Mouse (Mus musculus) limb, embryonic 14.5 days (tissue): ENCODE measurements around the gene Tbxas1. TPM values are rescaled to one million over a fixed set of nuclear protein-coding genes. Genes with fewer than 3 reads are reported as not detected.

Experiments
- ATAC-seq: fragments of 200-750 bp; cut with Nextera tagmentation; 2 replicates; pipeline ENCODE4 v1.8.0; 2017; ENCODE audit warnings: low read depth, moderate number of reproducible peaks, moderate TSS enrichment; ENCODE audit not compliant: low FRiP score
- DNase-seq: peaks from one replicate; pipeline ENCODE4 v3.0.0-alpha.2; 2015; ENCODE audit warnings: low spot score
- H3K27ac ChIP-seq: fragments of 300-500 bp; sonication (generic); replicated peaks from 2 replicates; pipeline ENCODE4 v1.5.1; 2014; ENCODE audit warnings: low read depth, mild to moderate bottlenecking, low read length, moderate library complexity, mixed read lengths
- H3K27me3 ChIP-seq: fragments of 300-500 bp; sonication (generic); 2 replicates; pipeline ENCODE4 v1.6.1; 2014; ENCODE audit warnings: low read length, mixed read lengths; ENCODE audit not compliant: control insufficient read depth, insufficient read depth
- H3K36me3 ChIP-seq: fragments of 300-500 bp; sonication (generic); 2 replicates; pipeline ENCODE4 v1.6.1; 2014; ENCODE audit warnings: mild to moderate bottlenecking, low read length, moderate library complexity, mixed read lengths; ENCODE audit not compliant: control insufficient read depth, insufficient read depth
- H3K4me1 ChIP-seq: fragments of 300-500 bp; sonication (generic); 2 replicates; pipeline ENCODE4 v1.6.1; 2014; ENCODE audit warnings: antibody characterized with exemption, low read length, mixed read lengths; ENCODE audit not compliant: control insufficient read depth, insufficient read depth
- H3K4me2 ChIP-seq: fragments of 300-500 bp; sonication (generic); replicated peaks from 2 replicates; pipeline ENCODE4 v1.6.1; 2014; ENCODE audit warnings: low read depth, mild to moderate bottlenecking, low read length, moderate library complexity; ENCODE audit not compliant: severe bottlenecking
- H3K4me3 ChIP-seq: fragments of 300-500 bp; sonication (generic); replicated peaks from 2 replicates; pipeline ENCODE4 v1.5.1; 2014; ENCODE audit warnings: low read length
- H3K9ac ChIP-seq: fragments of 300-500 bp; sonication (generic); 2 replicates; pipeline ENCODE4 v1.6.1; 2014; ENCODE audit warnings: mild to moderate bottlenecking, low read depth, low read length, moderate library complexity; ENCODE audit not compliant: severe bottlenecking
- H3K9me3 ChIP-seq: fragments of 300-500 bp; sonication (generic); 2 replicates; pipeline ENCODE4 v1.6.1; 2016; ENCODE audit warnings: low read length; ENCODE audit not compliant: control insufficient read depth
- POLR2A ChIP-seq: fragments of 200-500 bp; IDR thresholded peaks from 2 replicates; pipeline ENCODE4 v1.8.0; 2012; ENCODE audit warnings: inconsistent platforms, mild to moderate bottlenecking, moderate library complexity, borderline replicate concordance; ENCODE audit not compliant: insufficient read depth, insufficient read length; ENCODE audit errors: extremely low read depth
- WGBS: fragments of 180-500 bp; shearing (Covaris S2); extraction: QIAGEN DNeasy Blood & Tissue Kit; methylation state at CpG from one replicate; pipeline ENCODE4 v1.1.7; 2014; 5-methylcytosine and 5-hydroxymethylcytosine counted together
- polyA plus RNA-seq, 2 experiments: library from polyadenylated mRNA; depleted of rRNA in 1 of 2; stranded (reverse) in 1 of 2; unstranded in 1 of 2; fragments of >200 nt; fragmentation: Nextera tagmentation in 1 of 2; extraction: Ambion mirVana in 1 of 2; gene quantifications; 2 replicates each; pipeline versions ENCODE4 v1.2.1 to v1.2.3; 2012 to 2014

Gene Tbxas1
- polyA plus RNA-seq, 2 experiments, result 1.8 to 2.6 TPM

- Histone ChIP-seq H3K27ac (no peak overlapping the region), H3K4me3 (no peak overlapping the region), H3K27me3 (no peaks in the 10 kb centered on the region), H3K9ac (no peak overlapping the region), H3K4me2 (no peak overlapping the region), H3K4me1 (no peaks in the 10 kb centered on the region), H3K36me3 (no peaks in the 10 kb centered on the region), H3K9me3 (no peaks in the 10 kb centered on the region)
- no peak for TF ChIP-seq POLR2A
- WGBS, result 84% methylated on average over 4 of the region's 4 CpGs
- DNase-seq (no peak), ATAC-seq (no peak)
Measured at GRCm38 (mm10) chr6:38901152-38901551, 25.9 kb downstream of the Tbxas1 start.

DNA sequence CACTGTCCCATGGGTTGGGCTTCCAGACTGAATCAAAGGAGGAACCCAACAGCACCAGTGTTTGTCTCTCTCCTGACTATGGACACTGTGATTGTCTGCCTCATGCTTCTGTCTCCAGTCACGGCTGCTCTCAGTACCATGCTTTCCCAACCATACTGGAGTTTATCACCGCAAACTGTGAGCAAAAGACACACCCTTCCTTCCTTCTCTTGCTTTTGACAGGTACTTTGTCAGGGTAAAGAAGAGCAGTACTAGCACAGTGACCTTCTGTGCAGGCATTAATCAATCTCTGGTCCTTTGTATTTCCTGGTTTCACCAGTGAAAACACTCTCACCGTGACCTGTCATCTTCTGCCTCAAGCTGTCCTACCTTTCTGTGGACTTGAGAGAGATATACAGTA, 26.4 kb downstream of the Tbxas1 start:
- Histone ChIP-seq H3K27me3 (no peaks in the 10 kb centered on the region), H3K9ac (no peak overlapping the region), H3K36me3 (no peaks in the 10 kb centered on the region), H3K27ac (no peak overlapping the region), H3K4me3 (no peak overlapping the region), H3K9me3 (no peaks in the 10 kb centered on the region), H3K4me2 (no peak overlapping the region), H3K4me1 (no peaks in the 10 kb centered on the region)
- no peak for TF ChIP-seq POLR2A
- no peak for DNase-seq
- 82% methylated on average over 3 of the region's 3 CpGs for WGBS
- no peak for ATAC-seq

DNA sequence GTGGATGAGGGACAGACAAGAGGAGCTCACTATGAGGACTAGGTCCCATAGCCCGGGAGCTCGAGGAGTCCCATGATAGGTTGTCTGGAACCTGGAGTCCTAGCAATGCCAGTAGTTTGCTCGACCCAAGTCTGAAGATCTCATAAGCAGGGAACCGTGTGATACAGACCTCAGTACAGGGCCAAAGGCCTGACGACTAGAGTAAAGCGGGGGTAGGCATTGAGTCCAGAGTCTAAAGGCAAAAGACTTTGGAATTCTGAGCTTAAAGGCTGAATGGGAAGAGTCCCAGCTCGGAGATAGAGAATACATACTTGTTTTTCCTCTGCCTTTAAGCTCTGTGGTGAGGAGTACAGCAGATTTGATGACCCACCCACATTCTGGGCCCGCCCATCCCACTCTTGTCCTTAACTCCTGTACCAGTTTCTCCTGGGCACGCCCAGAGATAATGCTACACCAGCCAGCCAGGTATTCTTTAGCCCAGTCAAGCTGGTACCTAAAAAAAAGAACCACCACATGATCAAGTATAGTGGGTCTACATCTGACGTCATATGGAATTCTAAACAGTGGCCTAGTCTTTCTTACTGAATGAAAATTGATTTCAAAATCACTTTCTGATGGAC, 27.7 kb downstream of the Tbxas1 start:
- Histone ChIP-seq H3K27ac (no peak overlapping the region), H3K4me3 (no peak overlapping the region)
- WGBS, result 87% methylated on average over 10 of the region's 10 CpGs

GRCm38 (mm10) chr6:38906005-38906404, 30.8 kb downstream of the Tbxas1 start:
- no peak for TF ChIP-seq POLR2A
- Histone ChIP-seq H3K4me3 (no peak overlapping the region), H3K4me2 (no peak overlapping the region), H3K9me3 (no peaks in the 10 kb centered on the region), H3K4me1 (no peaks in the 10 kb centered on the region), H3K9ac (no peak overlapping the region), H3K27me3 (no peaks in the 10 kb centered on the region), H3K27ac (no peak overlapping the region), H3K36me3 (no peaks in the 10 kb centered on the region)
- 74% methylated on average over 6 of the region's 6 CpGs for WGBS
- DNase-seq, result no peak
- ATAC-seq, result no peak

More for the DNA sequence above, 27.7 kb downstream of the Tbxas1 start:
- ATAC-seq (no peak), DNase-seq (no peak)
- Histone ChIP-seq H3K9ac (no peak overlapping the region), H3K4me1 (no peaks in the 10 kb centered on the region), H3K36me3 (no peaks in the 10 kb centered on the region), H3K9me3 (no peaks in the 10 kb centered on the region), H3K27me3 (no peaks in the 10 kb centered on the region), H3K4me2 (no peak overlapping the region)
- no peak for TF ChIP-seq POLR2A

GRCm38 (mm10) chr6:38908401-38908800, 33.2 kb downstream of the Tbxas1 start:
- DNase-seq (no peak), ATAC-seq (no peak)
- H3K27ac ChIP-seq, result no peak overlapping the region
- H3K4me1 ChIP-seq, result no peaks in the 10 kb centered on the region
- no peak overlapping the region for H3K9ac ChIP-seq
- H3K27me3 ChIP-seq, result no peaks in the 10 kb centered on the region
- no peaks in the 10 kb centered on the region for H3K9me3 ChIP-seq
- TF ChIP-seq POLR2A, result no peak
- H3K4me2 ChIP-seq, result no peak overlapping the region
- H3K4me3 ChIP-seq, result no peak overlapping the region
- 82% methylated on average over 6 of the region's 6 CpGs for WGBS
- no peaks in the 10 kb centered on the region for H3K36me3 ChIP-seq
